Mouse (Mus musculus): ENCODE data around the gene Olfr837. TPM values are rescaled to one million over a fixed set of nuclear protein-coding genes. Genes with fewer than 3 reads are reported as not detected.
"Not testable (repeated sequence)": the region's sequence is repeated elsewhere in the genome, so short reads cannot be mapped to it uniquely, and the experiment has no call there.

Olfr837 gene
- total RNA-seq (2021) = not detected
- long read RNA-seq, experiment 1 = 0 reads
- long read RNA-seq, experiment 2 = 0 reads

- DNase-seq (ENCODE audit: low spot score in 2 of 2) = no peak
Observed at GRCm38 (mm10) chr9:19136017-19136416, at the start of gene Olfr837. TSS of gene Olfr837 (plus strand) at chr9:19136317.

- DNase-seq (ENCODE audit: low spot score in 2 of 2) = not testable (repeated sequence)
Observed at GRCm38 (mm10) chr9:19092889-19093753, 43.0 kb upstream of the Olfr837 start.

GRCm38 (mm10) chr9:19097286-19097685 lies 38.8 kb upstream of the Olfr837 start:
- no peak for DNase-seq (ENCODE audit: low spot score in 2 of 2)

GRCm38 (mm10) chr9:19120082-19120481 lies 16.0 kb upstream of the Olfr837 start, which contains the start of gene Olfr836:
TSS of gene Olfr836 (plus strand) at chr9:19120382.
- DNase-seq (ENCODE audit: low spot score in 2 of 2) = no peak

- no peak for DNase-seq (ENCODE audit: low spot score in 2 of 2)
Observed at GRCm38 (mm10) chr9:19177212-19177611, 41.1 kb downstream of the Olfr837 start, which contains the start of gene Olfr839-ps1. TSS of gene Olfr839-ps1 (minus strand) at chr9:19177312.

Other genes starting within 250 kb of the Olfr837 start
- not detected for gene Olfr832, start 199.2 kb upstream of the Olfr837 start, total RNA-seq (2021)
- gene Olfr834, start 148.3 kb upstream of the Olfr837 start, total RNA-seq (2021) = not detected
- not detected for gene Olfr835, start 103.6 kb upstream of the Olfr837 start, total RNA-seq (2021)
- not detected for gene Olfr836, start 15.9 kb upstream of the Olfr837 start, total RNA-seq (2021)
- gene Olfr839-ps1, start 41.0 kb downstream of the Olfr837 start, total RNA-seq (2021) = not detected
- gene Olfr843, start 115.7 kb downstream of the Olfr837 start, total RNA-seq (2021) = not detected
- gene Olfr844, start 180.0 kb downstream of the Olfr837 start, total RNA-seq (2021) = not detected
- not detected for gene Olfr845, start 200.1 kb downstream of the Olfr837 start, total RNA-seq (2021)
- not detected for gene Olfr846, start 227.7 kb downstream of the Olfr837 start, total RNA-seq (2021)
- gene Olfr847, start 242.4 kb downstream of the Olfr837 start, total RNA-seq (2021) = not detected

All from adrenal gland, adult 18-20 months (tissue).